Mouse (Mus musculus) CD8-positive naive resting alpha-beta T cell, adult 2 months (primary cell): ENCODE results near the gene Gp1ba.

ENCODE experiments used
- DNase-seq, 2 experiments: peaks; one replicate each; pipeline ENCODE4 v3.0.0; 2022; ENCODE audit warnings: low read depth in 2 of 2, low spot score in 2 of 2

Gp1ba gene

GRCm38 (mm10) chr11:70628431-70628830 lies 10.5 kb upstream of the Gp1ba start:
- no peak for DNase-seq

- DNase-seq, result peak in 1 of 2 experiments; percentile 37
Measured at GRCm38 (mm10) chr11:70629557-70629956, 9.4 kb upstream of the Gp1ba start.

DNA sequence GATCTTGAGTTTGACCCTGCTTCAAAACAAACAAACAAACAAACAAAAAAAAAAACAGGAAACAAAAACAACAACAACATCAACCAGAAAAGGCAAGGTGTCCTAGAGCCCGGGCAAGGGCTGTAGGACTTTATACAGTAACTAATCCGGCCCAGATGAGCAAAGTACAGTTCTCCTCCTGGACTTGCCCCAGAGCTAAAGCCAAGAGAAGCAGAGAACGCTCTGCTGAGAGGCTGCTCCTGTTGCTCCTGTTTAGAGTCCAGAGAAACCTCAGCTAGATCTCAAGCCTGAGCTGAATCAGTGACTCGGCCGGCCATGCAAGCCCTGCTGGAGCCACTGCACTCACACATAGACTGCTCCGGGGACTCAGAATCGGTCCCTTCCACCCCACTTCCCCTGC lies 8.8 kb upstream of the Gp1ba start:
- DNase-seq, result no peak

DNA sequence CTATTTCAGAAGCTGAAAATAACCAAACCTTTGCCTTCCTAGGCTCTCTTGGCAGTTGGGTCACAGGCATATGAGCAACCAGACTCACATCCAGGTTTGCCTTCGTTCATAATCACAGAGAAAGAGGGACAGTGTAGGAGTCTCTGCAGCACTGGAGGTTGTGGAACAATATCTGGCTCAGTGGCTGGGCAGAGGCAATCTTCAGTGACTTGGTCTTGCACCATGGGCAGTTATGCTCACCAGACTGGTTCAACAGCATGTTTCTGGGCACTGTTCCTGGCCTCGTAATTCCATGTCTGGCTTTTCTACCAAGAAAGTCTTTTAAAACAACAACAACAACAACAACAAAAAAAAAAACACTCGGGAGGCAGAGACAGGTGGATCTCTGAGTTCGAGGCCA lies 3.3 kb upstream of the Gp1ba start:
- DNase-seq, result no peak

- no peak for DNase-seq
Measured at GRCm38 (mm10) chr11:70637764-70638163, 1.2 kb upstream of the Gp1ba start.

DNA sequence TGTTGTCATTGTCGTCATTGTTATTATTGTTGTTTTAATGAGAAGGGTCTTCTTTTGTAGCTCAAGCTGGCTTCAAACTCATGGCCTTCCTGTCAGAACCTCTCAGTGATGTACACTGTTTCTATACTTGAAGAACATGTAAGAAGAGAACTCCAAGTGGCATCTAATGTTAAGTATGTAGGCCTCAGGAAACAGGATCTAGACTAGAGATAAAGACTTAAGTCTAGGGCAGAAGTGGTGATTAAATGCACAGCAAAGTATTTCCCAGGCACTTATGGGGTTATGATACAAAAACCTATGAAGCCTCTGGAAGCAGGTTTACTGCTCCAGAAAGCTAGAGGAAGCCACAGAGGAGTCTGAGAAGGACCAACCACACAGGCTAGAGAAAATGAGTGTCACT lies 629 bp upstream of the Gp1ba start:
- DNase-seq, result no peak

- no peak for DNase-seq
Measured at GRCm38 (mm10) chr11:70639976-70640375, 1.1 kb downstream of the Gp1ba start.

- DNase-seq, result no peak
Measured at GRCm38 (mm10) chr11:70641241-70641640, 2.3 kb downstream of the Gp1ba start.

GRCm38 (mm10) chr11:70643051-70643450 lies 4.1 kb downstream of the Gp1ba start:
- no peak for DNase-seq

- DNase-seq, result no peak
Measured at GRCm38 (mm10) chr11:70644564-70645103, 5.7 kb downstream of the Gp1ba start.

DNA sequence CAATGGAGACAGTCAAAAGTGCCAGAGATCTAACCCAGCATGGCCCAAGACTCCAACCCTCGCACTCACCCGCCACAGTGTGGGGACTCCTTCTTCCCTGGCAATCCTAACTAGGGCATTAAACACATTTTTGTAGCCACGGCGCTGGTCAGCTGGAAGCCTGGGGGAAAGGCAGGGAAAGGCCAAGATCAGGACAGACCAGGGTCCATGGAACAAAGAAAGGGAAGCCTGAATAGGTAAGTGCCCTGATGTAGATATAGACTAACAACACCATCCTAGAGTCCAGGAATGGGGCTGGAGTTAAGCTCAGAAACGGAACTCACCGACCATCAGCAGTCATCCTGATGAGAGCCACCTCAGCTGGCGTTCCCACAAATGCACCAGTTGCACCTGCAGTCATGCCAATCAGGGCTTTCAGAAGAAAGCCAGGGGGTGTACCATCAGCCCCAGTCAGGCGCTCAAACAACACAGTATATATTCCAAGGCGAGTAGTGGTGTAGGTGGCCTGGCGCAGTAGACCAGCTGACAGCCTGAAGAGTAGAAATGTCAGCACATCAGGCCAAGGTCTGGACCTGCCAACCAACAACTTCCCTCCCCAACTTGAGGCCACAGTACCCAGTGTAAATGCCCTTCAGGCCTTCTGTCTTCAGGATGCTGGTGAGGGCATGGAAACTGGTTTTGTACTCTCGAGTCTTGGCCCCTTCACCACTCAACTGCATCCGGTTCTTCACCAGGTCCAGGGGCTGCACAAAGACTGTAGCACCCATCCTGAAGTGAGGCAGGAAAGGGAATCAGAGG lies 6.7 kb downstream of the Gp1ba start:
- no peak for DNase-seq

GRCm38 (mm10) chr11:70646259-70646555 lies 7.3 kb downstream of the Gp1ba start:
- no peak for DNase-seq

DNA sequence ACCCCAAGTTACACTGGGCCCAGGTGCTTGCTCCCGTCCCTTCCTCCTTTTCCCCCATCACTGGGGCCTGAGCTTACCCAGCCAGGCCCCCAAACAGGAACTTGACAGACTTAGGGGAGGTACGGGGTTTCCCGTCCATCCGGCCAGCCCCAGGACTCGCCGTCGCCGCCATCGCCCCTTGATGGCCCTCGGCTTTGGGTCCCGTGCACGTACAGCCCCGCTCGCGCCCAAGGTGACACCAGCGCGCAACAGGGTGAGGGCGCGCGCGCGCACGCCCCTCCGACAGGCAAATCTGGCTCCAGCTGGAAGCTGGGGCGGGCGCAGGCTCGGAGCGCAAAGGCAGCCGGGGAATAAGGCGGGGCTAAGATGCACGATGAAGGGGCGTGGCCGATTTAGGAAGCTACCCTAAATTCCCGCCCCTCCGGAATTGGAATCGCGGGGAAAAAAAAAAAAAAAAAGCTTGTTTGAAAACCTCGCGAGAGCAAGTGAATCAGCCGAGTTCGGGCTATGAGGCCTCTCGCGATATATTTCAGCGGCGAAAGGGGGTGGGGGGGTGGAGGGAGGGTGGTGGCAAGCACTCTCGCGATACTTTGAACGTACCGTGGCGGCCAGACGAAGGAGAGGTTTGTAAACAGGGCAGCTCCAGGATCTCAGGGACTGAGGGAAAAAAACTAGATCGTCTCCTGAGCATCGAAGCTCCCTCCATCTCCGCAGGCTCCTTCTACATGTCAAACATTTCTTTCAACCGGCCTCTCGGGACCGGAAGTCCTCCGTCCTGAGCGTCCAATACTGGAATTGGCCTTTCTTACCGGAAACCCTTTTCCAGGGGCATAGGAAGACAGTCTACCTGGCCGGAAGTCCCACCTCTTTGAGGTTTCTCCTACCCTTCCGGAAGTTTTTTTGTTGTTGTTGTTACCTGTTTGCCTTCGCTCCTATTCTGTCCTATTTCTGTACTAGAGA lies 8.0 kb downstream of the Gp1ba start, which contains the start of the genes Rnf167 and Slc25a11:
Gene Rnf167 (plus strand): TSS at position 545 of the 960 bp plus-strand sequence.
Gene Slc25a11 (minus strand): TSS at position 789 of the 960 bp plus-strand sequence.
- DNase-seq, result peak; percentile 89 to 95

GRCm38 (mm10) chr11:70647716-70648420 lies 8.9 kb downstream of the Gp1ba start:
- peak; percentile 27 to 28 for DNase-seq

GRCm38 (mm10) chr11:70648512-70648911 lies 9.6 kb downstream of the Gp1ba start:
- DNase-seq, result no peak

DNA sequence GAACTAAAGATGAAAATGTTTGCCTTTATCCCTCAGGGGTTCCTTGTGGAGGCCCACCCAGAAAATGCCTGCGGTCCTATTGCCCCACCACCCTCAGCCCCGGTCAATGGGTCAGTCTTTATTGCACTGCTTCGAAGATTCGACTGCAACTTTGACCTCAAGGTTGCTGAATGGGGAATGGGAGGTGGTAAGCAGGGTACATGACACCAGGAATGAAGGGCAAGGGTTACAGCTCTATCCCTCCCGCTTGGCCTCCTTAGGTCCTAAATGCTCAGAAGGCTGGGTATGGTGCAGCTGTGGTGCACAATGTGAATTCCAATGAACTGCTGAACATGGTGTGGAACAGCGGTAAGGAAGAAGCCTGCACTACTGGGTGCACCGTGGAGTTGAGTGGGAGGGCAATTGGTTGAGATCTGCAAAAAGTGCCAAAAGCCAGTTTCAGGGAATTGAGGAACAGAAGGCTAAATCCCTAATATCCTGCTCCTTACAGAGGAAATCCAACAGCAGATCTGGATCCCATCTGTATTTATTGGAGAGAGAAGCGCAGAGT lies 10.3 kb downstream of the Gp1ba start:
- no peak for DNase-seq

DNA sequence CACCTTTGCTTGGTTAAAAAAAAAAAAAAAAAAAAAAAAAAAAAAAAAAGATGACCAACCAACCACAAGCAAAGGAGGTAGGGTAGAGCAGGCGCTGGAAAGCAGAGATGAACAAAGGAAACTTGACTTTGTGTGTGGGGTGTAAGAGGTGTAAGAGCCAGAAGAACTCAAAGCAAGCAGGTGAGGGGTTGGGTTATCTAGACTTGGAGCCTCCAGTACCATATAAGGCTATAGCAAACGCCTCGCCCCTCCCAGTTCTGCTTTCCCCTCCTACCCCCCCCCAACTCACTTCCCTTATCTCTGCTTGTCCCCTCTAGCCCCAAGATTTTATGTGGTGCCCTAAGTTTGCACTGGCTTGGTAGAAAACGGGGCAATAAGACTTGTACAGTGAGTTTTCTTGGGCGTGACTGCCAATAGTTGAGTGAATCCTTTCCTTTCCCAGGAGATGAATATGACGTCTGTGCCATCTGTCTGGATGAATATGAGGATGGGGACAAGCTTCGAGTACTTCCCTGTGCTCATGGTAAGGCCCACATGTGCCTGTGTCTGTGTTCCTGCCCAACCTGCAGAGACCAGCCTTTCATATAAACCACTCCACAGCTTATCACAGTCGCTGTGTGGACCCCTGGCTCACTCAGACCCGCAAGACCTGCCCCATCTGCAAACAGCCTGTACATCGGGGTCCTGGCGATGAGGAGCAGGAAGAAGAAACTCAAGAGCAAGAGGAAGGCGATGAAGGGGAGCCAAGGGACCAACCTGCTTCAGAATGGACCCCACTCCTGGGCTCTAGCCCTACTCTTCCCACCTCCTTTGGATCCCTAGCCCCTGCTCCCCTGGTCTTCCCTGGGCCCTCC lies 11.6 kb downstream of the Gp1ba start:
- peak; percentile 30 to 51 for DNase-seq

DNA sequence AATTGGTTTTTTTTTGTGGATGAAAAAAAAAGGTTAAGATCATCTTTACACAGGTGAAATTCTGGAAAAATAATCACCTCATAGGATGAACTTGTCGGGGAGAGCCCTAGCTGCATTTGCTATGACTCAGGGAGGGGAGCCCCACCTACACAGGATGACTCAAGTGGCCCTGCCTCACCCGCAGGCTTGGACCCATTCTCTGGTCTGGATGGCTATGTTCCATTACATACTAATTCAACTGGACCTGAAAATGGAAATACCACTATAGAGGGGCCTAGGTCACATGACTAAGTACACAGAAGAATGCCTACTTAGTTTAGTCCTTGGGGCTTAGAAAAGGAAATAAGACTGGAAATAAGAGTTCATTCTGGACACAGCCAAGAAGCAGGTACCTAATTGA lies 12.5 kb downstream of the Gp1ba start:
- no peak for DNase-seq

- peak in 1 of 2 experiments; percentile 32 for DNase-seq
Measured at GRCm38 (mm10) chr11:70652029-70652883, 13.3 kb downstream of the Gp1ba start.
